Mouse (Mus musculus): ENCODE data around the gene Samd4b. TPM values are rescaled to one million over a fixed set of nuclear protein-coding genes. Genes with fewer than 3 reads are reported as not detected.

The Samd4b gene
- polyA plus RNA-seq, 1 experiment from 2014 or later = 10.0 TPM

- Histone ChIP-seq H3K9ac (peak overlapping the region; percentile 51), H3K4me1 (peaks cover 97% of the 10 kb centered on the region), H3K4me2 (peak overlapping the region; percentile 64), H3K9me3 (replicated peaks) (no peaks in the 10 kb centered on the region), H3K27me3 (replicated peaks) (no peaks in the 10 kb centered on the region), H3K36me3 (peaks cover 9% of the 10 kb centered on the region; the same call in 1 of the 2 replicates), H3K27ac (peak overlapping the region; percentile 88), H3K4me3 (0 out of 2 replicates have a peak overlapping the region, but pooled peaks have one; percentile 9)
- WGBS (ENCODE audit: insufficient replicate concordance) = 77% methylated on average over 6 of the region's 6 CpGs
- ATAC-seq = no peak
Observed at GRCm38 (mm10) chr7:28585001-28585400, 12.9 kb downstream of the Samd4b start.

GRCm38 (mm10) chr7:28584468-28584867 is 13.5 kb downstream of the Samd4b start:
- H3K4me1 ChIP-seq = peaks cover 97% of the 10 kb centered on the region
- peak; percentile 57 for ATAC-seq

GRCm38 (mm10) chr7:28583570-28584344 is 14.2 kb downstream of the Samd4b start:
- no peaks in the 10 kb centered on the region for H3K27me3 ChIP-seq (replicated peaks)
- peaks cover 97% of the 10 kb centered on the region for H3K4me1 ChIP-seq
- H3K9me3 ChIP-seq (replicated peaks) = no peaks in the 10 kb centered on the region
- 41% methylated on average over 8 of the region's 8 CpGs for WGBS (ENCODE audit: insufficient replicate concordance)
- peak overlapping the region; percentile 27 for H3K4me3 ChIP-seq
- peak overlapping the region; percentile 51 for H3K9ac ChIP-seq
- peak; percentile 57 for ATAC-seq
- peaks cover 19% of the 10 kb centered on the region for H3K36me3 ChIP-seq
- peak overlapping the region; percentile 88 for H3K27ac ChIP-seq
- H3K4me2 ChIP-seq = peak overlapping the region; percentile 64

More at GRCm38 (mm10) chr7:28584468-28584867, 13.5 kb downstream of the Samd4b start:
- H3K9me3 ChIP-seq (replicated peaks) = no peaks in the 10 kb centered on the region
- WGBS (ENCODE audit: insufficient replicate concordance) = 32% methylated on average over 4 of the region's 4 CpGs
- peak overlapping the region; percentile 51 for H3K9ac ChIP-seq
- 0 out of 2 replicates have a peak overlapping the region, but pooled peaks have one; percentile 9 for H3K4me3 ChIP-seq
- H3K36me3 ChIP-seq = peaks cover 12% of the 10 kb centered on the region; the same call in 1 of the 2 replicates
- peak overlapping the region; percentile 88 for H3K27ac ChIP-seq
- H3K4me2 ChIP-seq = peak overlapping the region; percentile 64
- no peaks in the 10 kb centered on the region for H3K27me3 ChIP-seq (replicated peaks)

GRCm38 (mm10) chr7:28582841-28583240 is 15.1 kb downstream of the Samd4b start:
- peak overlapping the region; percentile 27; the same call in 1 of the 2 replicates for H3K4me3 ChIP-seq
- 24% methylated on average over 11 of the region's 11 CpGs for WGBS (ENCODE audit: insufficient replicate concordance)

GRCm38 (mm10) chr7:28581721-28582120 is 16.2 kb downstream of the Samd4b start:
- peak overlapping the region; percentile 64 for H3K4me2 ChIP-seq
- no peaks in the 10 kb centered on the region for H3K27me3 ChIP-seq (replicated peaks)
- peak overlapping the region; percentile 51 for H3K9ac ChIP-seq
- H3K4me3 ChIP-seq = peak overlapping the region; percentile 24
- ATAC-seq = peak; percentile 88
- no peaks in the 10 kb centered on the region for H3K9me3 ChIP-seq (replicated peaks)
- H3K4me1 ChIP-seq = peaks cover 99% of the 10 kb centered on the region
- peak overlapping the region; percentile 88 for H3K27ac ChIP-seq
- H3K36me3 ChIP-seq = peaks cover 21% of the 10 kb centered on the region
- WGBS (ENCODE audit: insufficient replicate concordance) = 18% methylated on average over 4 of the region's 4 CpGs

More at GRCm38 (mm10) chr7:28582841-28583240, 15.1 kb downstream of the Samd4b start:
- Histone ChIP-seq H3K9ac (peak overlapping the region; percentile 51), H3K4me2 (peak overlapping the region; percentile 64), H3K4me1 (peaks cover 99% of the 10 kb centered on the region), H3K27me3 (replicated peaks) (no peaks in the 10 kb centered on the region), H3K9me3 (replicated peaks) (no peaks in the 10 kb centered on the region), H3K27ac (peak overlapping the region; percentile 88), H3K36me3 (peaks cover 21% of the 10 kb centered on the region)
- no peak for ATAC-seq

GRCm38 (mm10) chr7:28579826-28580225 is 18.1 kb downstream of the Samd4b start:
- peaks cover 21% of the 10 kb centered on the region for H3K36me3 ChIP-seq
- no peaks in the 10 kb centered on the region for H3K9me3 ChIP-seq (replicated peaks)
- no peak overlapping the region for H3K4me2 ChIP-seq
- H3K9ac ChIP-seq = peak overlapping the region; percentile 12; the same call in 1 of the 2 replicates
- WGBS (ENCODE audit: insufficient replicate concordance) = 77% methylated on average over 5 of the region's 5 CpGs
- H3K4me1 ChIP-seq = peaks cover 100% of the 10 kb centered on the region
- H3K27ac ChIP-seq = peak overlapping the region; percentile 88; the same call in 1 of the 2 replicates
- H3K27me3 ChIP-seq (replicated peaks) = no peaks in the 10 kb centered on the region
- H3K4me3 ChIP-seq = no peak overlapping the region
- ATAC-seq = no peak

GRCm38 (mm10) chr7:28578543-28579053 is 19.3 kb downstream of the Samd4b start:
- Histone ChIP-seq H3K9me3 (replicated peaks) (no peaks in the 10 kb centered on the region), H3K4me2 (no peak overlapping the region), H3K4me1 (peaks cover 100% of the 10 kb centered on the region), H3K9ac (peak overlapping the region; percentile 15; the same call in 1 of the 2 replicates), H3K4me3 (no peak overlapping the region), H3K27me3 (replicated peaks) (no peaks in the 10 kb centered on the region), H3K27ac (peak overlapping the region; percentile 80), H3K36me3 (peaks cover 21% of the 10 kb centered on the region)
- WGBS (ENCODE audit: insufficient replicate concordance) = 77% methylated on average over 5 of the region's 5 CpGs
- ATAC-seq = no peak

- no peak for ATAC-seq
Observed at GRCm38 (mm10) chr7:28577826-28578542, 20.0 kb downstream of the Samd4b start.

GRCm38 (mm10) chr7:28576271-28576914 is 21.6 kb downstream of the Samd4b start:
- Histone ChIP-seq H3K27ac (peak overlapping the region; percentile 80), H3K27me3 (replicated peaks) (no peaks in the 10 kb centered on the region), H3K9ac (peak overlapping the region; percentile 52), H3K9me3 (replicated peaks) (no peaks in the 10 kb centered on the region), H3K4me3 (peak overlapping the region; percentile 2; the same call in 1 of the 2 replicates), H3K4me1 (peaks cover 100% of the 10 kb centered on the region), H3K4me2 (peak overlapping the region; percentile 50), H3K36me3 (peaks cover 21% of the 10 kb centered on the region)
- 53% methylated on average over 5 of the region's 5 CpGs for WGBS (ENCODE audit: insufficient replicate concordance)
- ATAC-seq = peak; percentile 79

More at GRCm38 (mm10) chr7:28577826-28578542, 20.0 kb downstream of the Samd4b start:
- WGBS (ENCODE audit: insufficient replicate concordance) = 75% methylated on average over 9 of the region's 9 CpGs
- 0 out of 2 replicates have a peak overlapping the region, but pooled peaks have one; percentile 15 for H3K9ac ChIP-seq
- peaks cover 100% of the 10 kb centered on the region for H3K4me1 ChIP-seq
- H3K27me3 ChIP-seq (replicated peaks) = no peaks in the 10 kb centered on the region
- peak overlapping the region; percentile 80 for H3K27ac ChIP-seq
- no peak overlapping the region for H3K4me2 ChIP-seq
- no peak overlapping the region for H3K4me3 ChIP-seq
- no peaks in the 10 kb centered on the region for H3K9me3 ChIP-seq (replicated peaks)
- H3K36me3 ChIP-seq = peaks cover 21% of the 10 kb centered on the region

GRCm38 (mm10) chr7:28575597-28575996 is 22.3 kb downstream of the Samd4b start:
- ATAC-seq = peak; percentile 31; the same call in 1 of the 2 replicates
- Histone ChIP-seq H3K4me2 (peak overlapping the region; percentile 50; the same call in 1 of the 2 replicates), H3K9me3 (replicated peaks) (no peaks in the 10 kb centered on the region), H3K27me3 (replicated peaks) (no peaks in the 10 kb centered on the region), H3K36me3 (peaks cover 13% of the 10 kb centered on the region), H3K27ac (peak overlapping the region; percentile 80), H3K4me3 (no peak overlapping the region), H3K9ac (no peak overlapping the region), H3K4me1 (peaks cover 100% of the 10 kb centered on the region)
- 50% methylated on average over 11 of the region's 11 CpGs for WGBS (ENCODE audit: insufficient replicate concordance)

- Histone ChIP-seq H3K4me3 (no peak overlapping the region), H3K9me3 (replicated peaks) (no peaks in the 10 kb centered on the region), H3K27me3 (replicated peaks) (no peaks in the 10 kb centered on the region), H3K4me2 (0 out of 2 replicates have a peak overlapping the region, but pooled peaks have one; percentile 10), H3K27ac (peak overlapping the region; percentile 52), H3K9ac (no peak overlapping the region), H3K36me3 (peaks cover 20% of the 10 kb centered on the region), H3K4me1 (peaks cover 87% of the 10 kb centered on the region)
- WGBS (ENCODE audit: insufficient replicate concordance) = 84% methylated on average over 3 of the region's 3 CpGs
- no peak for ATAC-seq
Observed at GRCm38 (mm10) chr7:28573236-28573635, 24.7 kb downstream of the Samd4b start.
